Mouse (Mus musculus) 416B (cell line): ENCODE data around the gene Prickle1.
A peak's percentile ranks its signal among the peaks of the same experiment; 100 is the strongest.

Experiments used
- DNase-seq: peaks from one replicate; pipeline ENCODE4 v3.0.0; 2011; ENCODE audit warnings: low read depth

The Prickle1 gene

GRCm38 (mm10) chr15:93595746-93596145, at the start of gene Prickle1:
TSS of gene Prickle1 (minus strand) at chr15:93595891.
- peak; percentile 78 for DNase-seq

- DNase-seq: no peak
Observed at GRCm38 (mm10) chr15:93640221-93640620, 44.5 kb upstream of the Prickle1 start.

GRCm38 (mm10) chr15:93636976-93637375, 41.3 kb upstream of the Prickle1 start:
- no peak for DNase-seq

- peak; percentile 9 for DNase-seq
Observed at GRCm38 (mm10) chr15:93635603-93636002, 39.9 kb upstream of the Prickle1 start.

GRCm38 (mm10) chr15:93634536-93634935, 38.8 kb upstream of the Prickle1 start:
- no peak for DNase-seq

- no peak for DNase-seq
Observed at GRCm38 (mm10) chr15:93630001-93630541, 34.4 kb upstream of the Prickle1 start.

GRCm38 (mm10) chr15:93629201-93629600, 33.5 kb upstream of the Prickle1 start:
- no peak for DNase-seq

GRCm38 (mm10) chr15:93627836-93628797, 32.4 kb upstream of the Prickle1 start:
- DNase-seq: no peak

- DNase-seq: no peak
Observed at GRCm38 (mm10) chr15:93619551-93619950, 23.9 kb upstream of the Prickle1 start.

- DNase-seq: no peak
Observed at GRCm38 (mm10) chr15:93618442-93619150, 22.9 kb upstream of the Prickle1 start.

GRCm38 (mm10) chr15:93616277-93616676, 20.6 kb upstream of the Prickle1 start:
- no peak for DNase-seq

GRCm38 (mm10) chr15:93615031-93615430, 19.3 kb upstream of the Prickle1 start:
- no peak for DNase-seq

GRCm38 (mm10) chr15:93613606-93614005, 17.9 kb upstream of the Prickle1 start:
- no peak for DNase-seq

- no peak for DNase-seq
Observed at GRCm38 (mm10) chr15:93611536-93612300, 16.0 kb upstream of the Prickle1 start.

GRCm38 (mm10) chr15:93610721-93611201, 15.1 kb upstream of the Prickle1 start:
- no peak for DNase-seq

GRCm38 (mm10) chr15:93610288-93610687, 14.6 kb upstream of the Prickle1 start:
- no peak for DNase-seq

- DNase-seq: no peak
Observed at GRCm38 (mm10) chr15:93602850-93603249, 7.2 kb upstream of the Prickle1 start.

- no peak for DNase-seq
Observed at GRCm38 (mm10) chr15:93601461-93602015, 5.8 kb upstream of the Prickle1 start.

GRCm38 (mm10) chr15:93596991-93597390, 1.3 kb upstream of the Prickle1 start:
- DNase-seq: no peak

- peak; percentile 73 for DNase-seq
Observed at GRCm38 (mm10) chr15:93596285-93596684, 594 bp upstream of the Prickle1 start.
